Mouse (Mus musculus) forebrain, embryonic 14.5 days (tissue): ENCODE results near the gene Prorsd1. TPM values are rescaled to one million over a fixed set of nuclear protein-coding genes. Genes with fewer than 3 reads are reported as not detected.
A peak's percentile ranks its signal among the peaks of the same experiment; 100 is the strongest.
"Not testable (repeated sequence)": the region's sequence is repeated elsewhere in the genome, so short reads cannot be mapped to it uniquely, and the experiment has no call there.

ENCODE experiments used
- ATAC-seq: fragments of 200-750 bp; cut with Nextera tagmentation; 2 replicates; pipeline ENCODE4 v1.8.0; 2017; ENCODE audit warnings: mild to moderate bottlenecking, moderate library complexity
- DNase-seq: peaks from one replicate; pipeline ENCODE4 v3.0.0-alpha.2; 2015; ENCODE audit warnings: low spot score
- H3K27ac ChIP-seq: fragments of 300-500 bp; sonication (generic); 2 replicates; pipeline ENCODE4 v1.5.1; 2014; ENCODE audit warnings: low read depth, mild to moderate bottlenecking, control low read depth, low read length, moderate library complexity
- H3K27me3 ChIP-seq: fragments of 300-500 bp; sonication (generic); replicated peaks from 2 replicates; pipeline ENCODE4 v1.6.1; 2014; ENCODE audit warnings: low read length, control low read depth, mixed read lengths; ENCODE audit not compliant: control insufficient read depth, insufficient read depth
- H3K36me3 ChIP-seq: fragments of 300-500 bp; sonication (generic); 2 replicates; pipeline ENCODE4 v1.6.1; 2014; ENCODE audit warnings: low read length, control low read depth; ENCODE audit not compliant: control insufficient read depth, insufficient read depth
- H3K4me1 ChIP-seq: fragments of 300-500 bp; sonication (generic); 2 replicates; pipeline ENCODE4 v1.6.1; 2014; ENCODE audit warnings: antibody characterized with exemption, low read length, control low read depth; ENCODE audit not compliant: control insufficient read depth, insufficient read depth
- H3K4me2 ChIP-seq: fragments of 300-500 bp; sonication (generic); 2 replicates; pipeline ENCODE4 v1.6.1; 2014; ENCODE audit warnings: mild to moderate bottlenecking, control low read depth, low read length
- H3K4me3 ChIP-seq: fragments of 300-500 bp; sonication (generic); 2 replicates; pipeline ENCODE4 v1.5.1; 2014; ENCODE audit warnings: low read depth, low read length, control low read depth
- H3K9ac ChIP-seq: fragments of 300-500 bp; sonication (generic); 2 replicates; pipeline ENCODE4 v1.6.1; 2014; ENCODE audit warnings: mild to moderate bottlenecking, low read length, control low read depth, moderate library complexity
- H3K9me3 ChIP-seq: fragments of 300-500 bp; sonication (generic); replicated peaks from 2 replicates; pipeline ENCODE4 v1.6.1; 2016; ENCODE audit warnings: low read length, control low read depth, mixed read lengths; ENCODE audit not compliant: control insufficient read depth
- WGBS: fragments of 180-500 bp; shearing (Covaris S2); extraction: QIAGEN DNeasy Blood & Tissue Kit; methylation state at CpG from one replicate; pipeline ENCODE4 v1.1.7; 2014; 5-methylcytosine and 5-hydroxymethylcytosine counted together
- polyA plus RNA-seq: library from polyadenylated mRNA; unstranded; fragments of >200 nt; fragmentation: Nextera tagmentation; extraction: Ambion mirVana; gene quantifications from 2 replicates; pipeline ENCODE4 v1.2.1, GENCODE M21; 2014

The Prorsd1 gene
- polyA plus RNA-seq, 1 experiment from 2014 or later: 10.3 TPM

GRCm38 (mm10) chr11:29546762-29547161 lies 31.9 kb upstream of the Prorsd1 start:
- H3K4me1 ChIP-seq: peaks cover 5% of the 10 kb centered on the region
- H3K9ac ChIP-seq: peak overlapping the region; percentile 90
- H3K4me2 ChIP-seq: peak overlapping the region; percentile 75
- H3K27ac ChIP-seq: no peak overlapping the region
- no peaks in the 10 kb centered on the region for H3K9me3 ChIP-seq
- ATAC-seq (no peak), DNase-seq (no peak)
- H3K4me3 ChIP-seq: peak overlapping the region; percentile 76
- H3K36me3 ChIP-seq: peaks cover 38% of the 10 kb centered on the region
- no peaks in the 10 kb centered on the region for H3K27me3 ChIP-seq
- 16% methylated on average over 2 of the region's 2 CpGs for WGBS

GRCm38 (mm10) chr11:29546297-29546696 lies 31.5 kb upstream of the Prorsd1 start:
- H3K9ac ChIP-seq: peak overlapping the region; percentile 90; the same call in 1 of the 2 replicates
- not testable (repeated sequence) for H3K27me3 ChIP-seq, ATAC-seq, H3K9me3 ChIP-seq, H3K27ac ChIP-seq, H3K4me1 ChIP-seq, DNase-seq
- peaks cover 43% of the 10 kb centered on the region for H3K36me3 ChIP-seq
- H3K4me2 ChIP-seq: peak overlapping the region; percentile 75
- H3K4me3 ChIP-seq: peak overlapping the region; percentile 76; the same call in 1 of the 2 replicates
- 95% methylated on average over 2 of the region's 2 CpGs for WGBS

- not testable (repeated sequence) for H3K9ac ChIP-seq, DNase-seq, H3K9me3 ChIP-seq, H3K27ac ChIP-seq, H3K4me1 ChIP-seq, H3K4me2 ChIP-seq, H3K27me3 ChIP-seq, ATAC-seq, H3K4me3 ChIP-seq
- peaks cover 50% of the 10 kb centered on the region for H3K36me3 ChIP-seq
- WGBS: 86% methylated on average over 4 of the region's 4 CpGs
Observed at GRCm38 (mm10) chr11:29545150-29545752, 30.4 kb upstream of the Prorsd1 start.

GRCm38 (mm10) chr11:29544225-29544945 lies 29.6 kb upstream of the Prorsd1 start:
- no peak overlapping the region for H3K4me2 ChIP-seq
- no peak overlapping the region for H3K9ac ChIP-seq
- no peak for DNase-seq
- peaks cover 53% of the 10 kb centered on the region for H3K36me3 ChIP-seq
- H3K27ac ChIP-seq: no peak overlapping the region
- no peaks in the 10 kb centered on the region for H3K9me3 ChIP-seq
- H3K4me3 ChIP-seq: no peak overlapping the region
- ATAC-seq: no peak
- WGBS: 81% methylated on average over 3 of the region's 3 CpGs
- H3K4me1 ChIP-seq: peaks cover 5% of the 10 kb centered on the region
- H3K27me3 ChIP-seq: no peaks in the 10 kb centered on the region

DNA sequence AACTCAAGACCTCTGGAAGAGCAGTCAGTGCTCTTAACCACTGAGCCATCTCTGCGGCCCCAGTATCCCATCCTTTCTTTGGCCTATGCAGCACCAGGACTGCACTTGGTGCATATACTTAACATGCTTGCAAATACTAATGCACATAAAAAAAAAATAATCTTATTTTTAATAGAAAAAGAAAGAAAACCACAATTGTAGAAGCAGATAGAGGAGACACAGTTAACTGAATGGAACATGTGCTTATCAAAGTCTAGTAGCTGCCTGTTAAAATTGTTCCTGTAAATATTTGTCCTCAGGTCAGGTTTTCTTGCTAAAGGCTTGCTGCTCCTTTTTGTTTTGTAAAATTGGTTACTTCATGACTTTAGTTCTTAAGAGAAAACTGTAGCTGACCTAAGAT lies 23.4 kb upstream of the Prorsd1 start:
- no peak overlapping the region for H3K4me2 ChIP-seq
- peaks cover 64% of the 10 kb centered on the region for H3K36me3 ChIP-seq
- no peaks in the 10 kb centered on the region for H3K4me1 ChIP-seq
- no peaks in the 10 kb centered on the region for H3K9me3 ChIP-seq
- no peak overlapping the region for H3K4me3 ChIP-seq
- no peak overlapping the region for H3K27ac ChIP-seq
- H3K9ac ChIP-seq: no peak overlapping the region
- H3K27me3 ChIP-seq: no peaks in the 10 kb centered on the region
- ATAC-seq (no peak), DNase-seq (no peak)
- WGBS: 100% methylated on average over 1 of the region's 1 CpGs

DNA sequence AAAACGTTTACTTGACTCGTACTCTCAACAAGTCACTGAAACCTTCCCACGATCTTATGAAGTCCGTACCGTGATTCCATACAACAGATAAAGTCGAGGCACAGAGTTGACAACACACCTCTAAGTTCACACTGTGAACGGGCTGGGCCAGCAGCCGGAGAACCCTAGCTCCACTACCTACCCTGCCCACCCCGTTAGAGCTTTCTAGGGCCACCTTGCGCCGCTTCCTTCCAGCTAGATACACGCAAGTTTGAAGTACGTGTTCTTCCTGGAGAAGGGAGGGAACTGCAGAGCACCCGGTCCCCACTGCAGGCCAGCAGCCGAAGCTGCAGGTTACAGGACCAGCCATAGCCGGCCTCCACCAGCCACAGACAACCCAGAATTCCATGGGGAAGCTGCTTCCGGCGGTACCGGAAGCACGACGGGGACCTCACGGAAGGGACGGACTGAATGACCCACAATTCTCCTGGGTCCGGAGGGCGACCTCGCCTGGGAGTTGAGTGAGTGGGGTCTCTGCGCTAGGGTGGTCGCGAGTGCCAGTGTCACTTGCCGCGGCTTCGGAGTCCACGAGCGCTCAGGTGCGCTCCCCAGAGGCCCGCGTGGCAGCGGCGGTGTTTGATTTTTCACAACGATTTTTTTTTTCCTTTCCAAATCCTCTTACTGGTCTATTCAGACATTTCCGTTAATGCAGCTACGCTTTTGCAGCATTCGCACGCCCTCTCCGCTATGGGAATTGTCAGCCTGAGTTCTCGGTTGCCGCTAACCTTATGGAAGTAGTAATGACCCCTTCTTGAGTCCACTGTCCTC lies 11.4 kb upstream of the Prorsd1 start, which contains the start of gene Mtif2:
Gene Mtif2, plus strand, starts transcription at position 421 of the 807 bp plus-strand sequence.
- peak within 1 kb of the TSS; percentile 84 for H3K9ac ChIP-seq
- peaks cover 8% of the 10 kb centered on the region for H3K4me1 ChIP-seq
- DNase-seq (peak; percentile 89), ATAC-seq (peak; percentile 97)
- WGBS: 3% methylated on average over 47 of the region's 47 CpGs
- H3K27me3 ChIP-seq: no peaks in the 10 kb centered on the region
- H3K9me3 ChIP-seq: no peaks in the 10 kb centered on the region
- peak within 1 kb of the TSS; percentile 69 for H3K4me3 ChIP-seq
- H3K4me2 ChIP-seq: peak within 1 kb of the TSS; percentile 79
- peak within 1 kb of the TSS; percentile 71 for H3K27ac ChIP-seq
- H3K36me3 ChIP-seq: peaks cover 12% of the 10 kb centered on the region

DNA sequence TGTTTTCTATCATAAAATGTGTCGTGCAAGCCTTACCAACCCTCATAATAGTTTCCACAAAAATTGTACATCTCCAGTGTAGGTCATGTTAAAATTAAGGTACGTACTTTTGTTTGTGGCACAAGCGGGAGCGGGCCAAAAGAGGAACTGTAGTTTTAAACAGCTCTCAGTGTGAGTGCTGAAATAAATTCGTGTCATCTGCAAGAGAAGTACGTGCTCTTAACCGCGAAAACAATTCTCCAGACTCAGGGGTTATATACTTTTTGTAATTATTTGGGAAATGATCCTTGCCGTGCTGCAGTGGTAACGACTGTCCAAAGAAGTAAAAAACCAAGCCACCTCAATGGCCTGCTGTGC lies 530 bp downstream of the Prorsd1 start:
- Histone ChIP-seq H3K9me3 (peaks cover 5% of the 10 kb centered on the region; the same call in 1 of the 2 replicates), H3K4me2 (peak overlapping the region; percentile 60), H3K4me3 (peak overlapping the region; percentile 47), H3K27me3 (no peaks in the 10 kb centered on the region), H3K27ac (no peak overlapping the region), H3K4me1 (no peaks in the 10 kb centered on the region), H3K9ac (peak overlapping the region; percentile 59), H3K36me3 (peaks cover 17% of the 10 kb centered on the region)
- DNase-seq: no peak
- 26% methylated on average over 10 of the region's 10 CpGs for WGBS
- ATAC-seq: no peak

DNA sequence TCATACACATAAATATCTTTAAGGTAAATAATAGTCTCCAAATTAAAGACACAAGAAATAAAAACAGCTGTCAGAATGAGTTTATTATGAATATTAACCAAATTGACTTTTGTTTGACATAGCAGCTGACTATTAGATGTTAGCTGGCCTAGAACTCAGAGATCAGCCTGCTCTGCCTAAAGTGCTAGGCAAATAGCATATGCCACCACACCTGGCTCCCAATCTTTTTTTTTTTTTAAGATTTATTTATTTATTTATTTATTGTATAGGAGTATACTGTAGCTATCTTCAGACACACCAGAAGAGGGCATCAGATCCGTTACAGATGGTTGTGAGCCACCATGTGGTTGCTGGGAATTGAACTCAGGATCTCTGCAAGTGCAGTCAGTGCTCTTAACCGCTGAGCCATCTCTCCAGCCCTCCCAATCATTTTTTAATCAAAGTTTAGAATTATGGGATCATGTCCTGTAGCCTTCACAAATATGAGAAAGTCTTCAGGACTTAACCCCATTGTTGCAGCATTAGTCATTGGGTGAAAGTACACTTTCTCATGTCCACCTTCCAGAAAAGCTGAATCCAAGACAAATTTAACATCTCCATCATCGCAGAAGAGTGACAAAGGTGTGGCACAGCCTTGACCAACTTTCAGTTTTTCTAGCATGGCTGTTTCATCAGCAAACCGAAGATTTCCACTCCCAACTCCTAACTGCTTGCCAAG lies 1.9 kb downstream of the Prorsd1 start:
- Histone ChIP-seq H3K4me3 (no peak overlapping the region), H3K27me3 (no peaks in the 10 kb centered on the region), H3K4me2 (no peak overlapping the region), H3K9me3 (no peaks in the 10 kb centered on the region), H3K27ac (no peak overlapping the region), H3K36me3 (peaks cover 17% of the 10 kb centered on the region), H3K9ac (no peak overlapping the region), H3K4me1 (no peaks in the 10 kb centered on the region)
- 90% methylated on average over 4 of the region's 4 CpGs for WGBS
- DNase-seq (no peak), ATAC-seq (no peak)
